14 mouse cellular contexts compared by ENCODE assay signal in genomic region chr3:85619345-85619744, GRCm38 (mm10). TPM values are rescaled to one million over a fixed set of nuclear protein-coding genes. Genes with fewer than 3 reads are reported as not detected.
DNase-seq lines count a peak whose midpoint lies in the region; TF ChIP-seq lines count a peak whose summit lies in the region.
"Had no signal": no experiment of that assay in that cellular context is flagged by ENCODE, and none has a peak within 500 bp of the region (broad histone marks: within the 10 kb centered on the region; RNA-seq: fewer than 3 reads in every experiment).

No protein-coding gene starts in this region.

- no peak for TF ChIP-seq POLR2A in embryonic fibroblast, embryonic 13.5 days (IDR thresholded peaks at IDR 0.05; ENCODE audit: low read depth, low read length)

- peak; percentile 25 to 50 for DNase-seq in layer of hippocampus, adult 18-20 months (ENCODE audit: low spot score in 2 of 2)
- DNase-seq in layer of hippocampus, adult 11-12 months (ENCODE audit: low spot score) = no peak
- DNase-seq in left cerebral cortex, adult 2 months (ENCODE audit: extremely low spot score in 1 of 2, low spot score in 2 of 2) = no peak
- DNase-seq in left cerebral cortex, adult 11 months (ENCODE audit: low spot score) = no peak
- DNase-seq in brain, adult 2 months (ENCODE audit: low read depth, low spot score) = peak; percentile 61
- DNase-seq in gastrocnemius, adult 2 months = no peak
- DNase-seq: adrenal gland, adult 2 months; adrenal gland, postnatal 25 days had no signal

- peaks cover 4% of the 10 kb centered on the region; the same call in 1 of the 2 replicates for H3K4me1 ChIP-seq in embryonic fibroblast, embryonic 13.5 days (ENCODE audit: control insufficient read depth, insufficient read depth, low read length)
- H3K4me1 ChIP-seq: embryonic facial prominence, embryonic 10.5 days; embryonic facial prominence, embryonic 12.5 days; forebrain, embryonic 10.5 days; forebrain, embryonic 12.5 days had no signal

- H3K4me3 ChIP-seq in left cerebral cortex, adult 2 months = no peak overlapping the region
- H3K4me3 ChIP-seq in embryonic fibroblast, embryonic 13.5 days (ENCODE audit: insufficient read depth, low read length) = no peak overlapping the region
- no peak overlapping the region for H3K4me3 ChIP-seq in gastrocnemius, adult 2 months
- H3K4me3 ChIP-seq: embryonic facial prominence, embryonic 10.5 days; embryonic facial prominence, embryonic 12.5 days; erythroblast, embryonic 14.5 days; forebrain, embryonic 10.5 days; forebrain, embryonic 12.5 days had no signal

- intact Hi-C loops in left cerebral cortex, adult 2 months (cut with DNase I) = no loop called here
- intact Hi-C loops in gastrocnemius, adult 2 months (cut with DNase I) = no loop called here

- H3K27ac ChIP-seq in left cerebral cortex, adult 2 months = peak overlapping the region; percentile 70
- H3K27ac ChIP-seq in embryonic fibroblast, embryonic 13.5 days (ENCODE audit: insufficient read depth, low read length) = peak overlapping the region; percentile 32; the same call in 1 of the 2 replicates
- H3K27ac ChIP-seq in gastrocnemius, adult 2 months = no peak overlapping the region
- H3K27ac ChIP-seq: embryonic facial prominence, embryonic 10.5 days; embryonic facial prominence, embryonic 12.5 days; forebrain, embryonic 10.5 days; forebrain, embryonic 12.5 days had no signal

- no peak for TF ChIP-seq CTCF in left cerebral cortex, adult 2 months (IDR thresholded peaks at IDR 0.05)
- TF ChIP-seq CTCF in embryonic fibroblast, embryonic 13.5 days (IDR thresholded peaks at IDR 0.05; ENCODE audit: borderline replicate concordance, insufficient read depth, low read length) = no peak
- no peak for TF ChIP-seq CTCF in gastrocnemius, adult 2 months (IDR thresholded peaks at IDR 0.05)

RNA-seq across cellular contexts. Expression of gene Gatb, which starts 45.4 kb away (rescaled TPM):
- 10 to 100 TPM; 22.3 to 22.7 TPM for total RNA-seq in layer of hippocampus, adult 18-20 months (2021)
- 10 to 100 TPM; 20.4 to 20.6 TPM for total RNA-seq in left cerebral cortex, adult 2 months (2021)
- polyA plus RNA-seq in embryonic fibroblast, embryonic 13.5 days (2011; ENCODE audit: insufficient read length, low read depth, missing spikeins) = 7.8 and 10.8 TPM in 2 replicates
- 10 to 100 TPM; 17.4 to 19.6 TPM for total RNA-seq in gastrocnemius, adult 2 months (2021)

Comparison
In these comparisons a context has a peak if more than half of its experiments do, and no peak if none do; other contexts are left out.
1. DNase-seq: peak in layer of hippocampus, adult 18-20 months (2 of 2) and brain, adult 2 months (single experiment); none in layer of hippocampus, adult 11-12 months (single experiment), left cerebral cortex, adult 2 months (0 of 2), left cerebral cortex, adult 11 months (single experiment) and gastrocnemius, adult 2 months (single experiment).